Mouse (Mus musculus): ENCODE measurements around the gene Sh3gl1. TPM values are rescaled to one million over a fixed set of nuclear protein-coding genes. Genes with fewer than 3 reads are reported as not detected.
A peak's percentile ranks its signal among the peaks of the same experiment; 100 is the strongest.

Sh3gl1 gene
- total and polyA plus RNA-seq, 3 experiments = 29.3 to 39.0 (median 38.0) TPM

- H3K27ac ChIP-seq (ENCODE audit: insufficient read depth, low read depth) = no peak overlapping the region
- in situ Hi-C loops (cut with MboI; ENCODE audit: low pct_ligation_motif_present, low pct_unique_long_range_greater_than_20kb, low sequenced_read_pairs) (no loop called here), dilution Hi-C loops (cut with MboI; ENCODE audit: extremely low pct_ligation_motif_present, extremely low pct_unique_long_range_greater_than_20kb, low sequenced_read_pairs) (no loop called here)
- H3K9ac ChIP-seq (ENCODE audit: insufficient read depth, low read depth) = peak overlapping the region; percentile 82; the same call in 1 of the 2 replicates
- peak overlapping the region; percentile 79 for H3K4me2 ChIP-seq (ENCODE audit: insufficient read depth, low read depth, poor library complexity, severe bottlenecking)
- peaks cover 6 to 24% of the 10 kb centered on the region in 2 experiments for H3K4me1 ChIP-seq (ENCODE audit: control insufficient read depth in 1 of 2, insufficient read depth in 2 of 2)
- DNase-seq (ENCODE audit: extremely low read depth) = no peak
- no peaks in the 10 kb centered on the region for H3K9me3 ChIP-seq (replicated peaks; ENCODE audit: low read length)
- TF ChIP-seq JUND (conservative IDR thresholded peaks at IDR 0.05; ENCODE audit: low read depth, low read length) (no peak), KAT2A (IDR thresholded peaks at IDR 0.05; ENCODE audit: insufficient replicate concordance, low read length) (no peak), CHD1 (IDR thresholded peaks at IDR 0.05; ENCODE audit: low read depth, low read length) (no peak), POLR2AphosphoS2 (IDR thresholded peaks at IDR 0.05; ENCODE audit: low read depth, low read length) (no peak), TCF12 (IDR thresholded peaks at IDR 0.05; ENCODE audit: low read depth, low read length) (no peak), PAX5 (IDR thresholded peaks at IDR 0.05; ENCODE audit: low read length) (no peak), SIN3A (IDR thresholded peaks at IDR 0.05; ENCODE audit: low read length) (no peak), ZNF384 (IDR thresholded peaks at IDR 0.05; ENCODE audit: low read depth, low read length) (no peak), TBP (conservative IDR thresholded peaks at IDR 0.05; ENCODE audit: low read depth, low read length) (no peak), NELFE (IDR thresholded peaks at IDR 0.05; ENCODE audit: low read depth, low read length) (no peak), ELF1 (IDR thresholded peaks at IDR 0.05; ENCODE audit: low read depth, low read length) (no peak), ETS1 (conservative IDR thresholded peaks at IDR 0.05; ENCODE audit: low read depth, low read length) (no peak), MAX (IDR thresholded peaks at IDR 0.05; ENCODE audit: low read length) (no peak), SMC3 (IDR thresholded peaks at IDR 0.05; ENCODE audit: low read depth, low read length) (no peak), EP300 (IDR thresholded peaks at IDR 0.05; ENCODE audit: low read length) (no peak)
- peaks cover 22 to 36% of the 10 kb centered on the region in 2 experiments for H3K36me3 ChIP-seq (replicated peaks in 1 of 2; ENCODE audit: control insufficient read depth in 1 of 2, insufficient read depth in 1 of 2, low read length in 1 of 2)
- no peaks in the 10 kb centered on the region for H3K27me3 ChIP-seq (replicated peaks)
- H3K4me3 ChIP-seq (replicated peaks in 1 of 3; ENCODE audit: low read depth in 2 of 3, low read length in 2 of 3, poor library complexity in 1 of 3) = peak overlapping the region; percentile 65 to 91 (median 77)
- H3K79me2 ChIP-seq (replicated peaks; ENCODE audit: control insufficient read depth, extremely low read depth, insufficient read depth, poor library complexity, severe bottlenecking) = peaks cover 5% of the 10 kb centered on the region; the same call in 1 of the 2 replicates
These were observed 26.2 kb downstream of the Sh3gl1 start for GRCm38 (mm10) chr17:56010255-56010654.

GRCm38 (mm10) chr17:56009962-56010240, 26.5 kb downstream of the Sh3gl1 start:
- Histone ChIP-seq H3K27ac (ENCODE audit: insufficient read depth, low read depth) (no peak overlapping the region), H3K9me3 (replicated peaks; ENCODE audit: low read length) (no peaks in the 10 kb centered on the region), H3K9ac (ENCODE audit: insufficient read depth, low read depth) (peak overlapping the region; percentile 82), H3K79me2 (replicated peaks; ENCODE audit: control insufficient read depth, extremely low read depth, insufficient read depth, poor library complexity, severe bottlenecking) (peaks cover 5% of the 10 kb centered on the region; the same call in 1 of the 2 replicates), H3K4me1 (ENCODE audit: control insufficient read depth in 1 of 2, insufficient read depth in 2 of 2) (peaks cover 9 to 27% of the 10 kb centered on the region in 2 experiments), H3K27me3 (replicated peaks) (no peaks in the 10 kb centered on the region), H3K4me3 (replicated peaks in 1 of 3; ENCODE audit: low read depth in 2 of 3, low read length in 2 of 3, poor library complexity in 1 of 3) (peak overlapping the region; percentile 65 to 91 (median 77)), H3K36me3 (replicated peaks in 1 of 2; ENCODE audit: control insufficient read depth in 1 of 2, insufficient read depth in 1 of 2, low read length in 1 of 2) (peaks cover 20 to 32% of the 10 kb centered on the region in 2 experiments), H3K4me2 (ENCODE audit: insufficient read depth, low read depth, poor library complexity, severe bottlenecking) (peak overlapping the region; percentile 79)
- dilution Hi-C loops (cut with MboI; ENCODE audit: extremely low pct_ligation_motif_present, extremely low pct_unique_long_range_greater_than_20kb, low sequenced_read_pairs) = no loop called here
- in situ Hi-C loops (cut with MboI; ENCODE audit: low pct_ligation_motif_present, low pct_unique_long_range_greater_than_20kb, low sequenced_read_pairs) = loop anchor here (5.0 kb wide), 1 partner anchor 38 kb away; the partner anchor contains the start of gene Shd
- TF ChIP-seq ETS1 (conservative IDR thresholded peaks at IDR 0.05; ENCODE audit: low read depth, low read length) (no peak), ZNF384 (IDR thresholded peaks at IDR 0.05; ENCODE audit: low read depth, low read length) (no peak), CHD1 (IDR thresholded peaks at IDR 0.05; ENCODE audit: low read depth, low read length) (no peak), IRF4 (IDR thresholded peaks at IDR 0.05; ENCODE audit: low read depth, low read length) (no peak), POLR2A (IDR thresholded peaks at IDR 0.05; ENCODE audit: low read depth, low read length) (no peak), ZC3H11A (IDR thresholded peaks at IDR 0.05; ENCODE audit: low read depth, low read length) (no peak), KAT2A (IDR thresholded peaks at IDR 0.05; ENCODE audit: insufficient replicate concordance, low read length) (no peak), MAZ (IDR thresholded peaks at IDR 0.05; ENCODE audit: low read depth, low read length) (no peak), BHLHE40 (IDR thresholded peaks at IDR 0.05; ENCODE audit: low read depth, low read length) (no peak), NELFE (IDR thresholded peaks at IDR 0.05; ENCODE audit: low read depth, low read length) (no peak), ZKSCAN1 (IDR thresholded peaks at IDR 0.05; ENCODE audit: borderline replicate concordance, low read depth, low read length) (no peak), MAFK (IDR thresholded peaks at IDR 0.05; ENCODE audit: insufficient replicate concordance, low read length) (no peak), MEF2A (IDR thresholded peaks at IDR 0.05; ENCODE audit: borderline replicate concordance, low read depth, low read length) (no peak), USF2 (conservative IDR thresholded peaks at IDR 0.05; ENCODE audit: low read depth, low read length) (no peak), TBP (conservative IDR thresholded peaks at IDR 0.05; ENCODE audit: low read depth, low read length) (no peak), RCOR1 (conservative IDR thresholded peaks at IDR 0.05; ENCODE audit: low read depth, low read length) (no peak), MXI1 (IDR thresholded peaks at IDR 0.05; ENCODE audit: low read depth, low read length) (no peak), USF1 (IDR thresholded peaks at IDR 0.05; ENCODE audit: low read depth, low read length) (no peak), TCF12 (IDR thresholded peaks at IDR 0.05; ENCODE audit: low read depth, low read length) (no peak)
- no peak for DNase-seq (ENCODE audit: extremely low read depth)
